Mouse (Mus musculus) cerebellum, adult (tissue): ENCODE measurements at regions not wholly inside any gene's neighbourhood (a gene's known extent, or its start where the extent isn't known, plus 50 kb on each side); places are given as distances from the start of the nearest gene placed in this dataset.

Source experiments
- ATAC-seq: cut with Nextera tagmentation; 2 replicates; pipeline ENCODE4 v1.9.2; 2017; ENCODE audit warnings: mild to moderate bottlenecking, moderate library complexity, mixed read lengths; ENCODE audit not compliant: insufficient number of reproducible peaks, low FRiP score, low TSS enrichment

DNA sequence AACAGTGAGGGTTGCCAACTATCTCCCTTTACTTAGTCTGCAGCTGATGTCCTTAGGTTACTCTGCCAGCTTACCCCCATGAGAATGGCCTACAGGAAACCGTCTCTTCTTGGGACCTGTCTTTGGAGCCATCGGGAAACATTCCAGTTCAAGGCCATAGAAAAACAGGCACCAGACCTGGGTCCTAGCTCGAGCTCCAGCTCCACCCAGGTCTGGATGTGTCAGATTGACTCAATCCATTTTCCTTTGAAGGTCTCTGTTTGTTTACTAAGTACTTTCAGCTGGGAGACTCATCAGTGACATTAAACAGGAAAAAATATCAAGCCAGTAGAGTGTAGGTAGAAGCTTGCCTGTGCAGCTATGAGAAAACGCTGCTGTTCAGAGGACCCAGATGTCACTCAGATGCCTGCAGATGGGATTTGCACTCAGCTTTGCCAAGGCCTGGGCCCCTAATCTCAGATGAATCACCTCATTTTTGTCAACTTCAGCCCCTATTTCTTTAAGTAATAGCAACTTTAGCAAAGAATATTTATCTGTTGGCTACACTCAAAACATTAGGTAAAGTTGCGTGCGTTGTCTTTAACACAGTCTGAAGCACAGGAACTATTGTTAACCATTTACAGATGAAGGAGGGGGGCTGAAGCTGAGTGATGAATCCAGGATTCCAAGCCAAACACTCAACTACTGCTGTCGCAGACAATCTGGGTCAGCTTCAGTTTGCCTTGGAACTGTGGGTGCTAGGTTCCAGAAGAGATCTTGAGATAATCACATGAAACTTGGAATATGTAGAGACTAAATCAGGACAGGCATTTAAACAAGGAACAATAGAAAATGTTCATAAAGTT, 359.0 kb upstream of the Tnp1 start:
- no peak for ATAC-seq

DNA sequence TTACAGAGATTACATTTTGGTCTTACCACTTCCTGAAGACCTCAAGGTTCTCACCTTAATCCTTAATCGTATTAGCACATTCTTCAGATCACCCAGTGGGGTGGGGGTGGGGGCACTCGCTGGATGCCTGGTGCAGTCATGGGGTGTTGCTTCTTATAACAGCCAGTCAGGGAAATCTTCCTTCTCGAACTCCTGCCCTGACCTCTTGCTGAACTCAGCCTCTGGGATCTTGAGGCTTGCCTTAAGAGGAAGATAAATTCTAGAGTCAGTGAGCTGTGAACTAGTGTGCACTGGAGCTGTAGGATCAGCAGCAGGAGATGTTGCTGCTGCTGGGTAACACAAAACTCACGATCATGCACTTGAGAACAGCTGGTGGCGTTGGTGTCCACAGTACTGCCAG, 352.5 kb upstream of the Tnp1 start:
- ATAC-seq: no peak

- no peak for ATAC-seq
These were observed 350.1 kb upstream of the Tnp1 start for GRCm38 (mm10) chr1:73365842-73366241.

DNA sequence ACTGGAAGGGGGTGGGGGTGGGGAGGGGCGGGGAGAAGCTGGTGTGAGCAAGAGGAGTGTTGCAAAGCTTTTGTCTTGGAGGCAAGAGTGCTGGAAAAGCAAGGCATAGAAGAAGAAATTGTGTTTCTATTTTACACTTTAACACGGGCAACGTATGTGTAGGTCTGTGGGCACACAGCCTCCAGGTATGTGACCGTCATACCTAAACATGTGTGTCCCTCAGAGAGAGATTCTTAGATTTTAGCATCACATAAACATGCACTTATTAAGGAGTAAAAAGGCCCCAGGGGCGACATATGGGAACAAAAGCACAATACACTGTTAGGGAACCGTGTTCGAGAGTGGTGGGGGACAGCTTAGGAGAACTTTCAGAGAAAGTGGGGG, 348.6 kb upstream of the Tnp1 start:
- no peak for ATAC-seq

- no peak for ATAC-seq
These were observed 348.0 kb upstream of the Tnp1 start for GRCm38 (mm10) chr1:73363549-73364299.

DNA sequence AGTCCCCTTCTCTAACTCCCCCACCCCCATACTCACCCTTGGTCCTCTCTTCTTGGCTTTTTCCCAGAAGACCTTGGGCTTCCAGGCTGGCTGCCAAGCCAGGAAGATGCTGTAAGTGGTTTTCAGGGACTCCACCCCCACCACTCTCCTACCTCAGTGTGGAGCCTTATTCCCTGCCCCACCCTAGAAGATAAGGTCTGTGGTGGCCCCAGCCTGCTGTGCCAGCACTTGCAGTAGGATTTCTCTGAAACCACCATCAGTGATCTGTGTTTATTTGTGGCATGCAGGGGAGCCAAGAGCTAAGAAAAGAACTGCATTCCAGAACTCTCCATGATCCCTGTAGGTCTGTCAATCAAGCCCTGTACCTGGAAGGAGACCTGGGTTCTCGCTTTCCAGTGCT, 346.4 kb upstream of the Tnp1 start:
- ATAC-seq: no peak

GRCm38 (mm10) chr1:73361300-73361699, 345.6 kb upstream of the Tnp1 start:
- ATAC-seq: no peak

DNA sequence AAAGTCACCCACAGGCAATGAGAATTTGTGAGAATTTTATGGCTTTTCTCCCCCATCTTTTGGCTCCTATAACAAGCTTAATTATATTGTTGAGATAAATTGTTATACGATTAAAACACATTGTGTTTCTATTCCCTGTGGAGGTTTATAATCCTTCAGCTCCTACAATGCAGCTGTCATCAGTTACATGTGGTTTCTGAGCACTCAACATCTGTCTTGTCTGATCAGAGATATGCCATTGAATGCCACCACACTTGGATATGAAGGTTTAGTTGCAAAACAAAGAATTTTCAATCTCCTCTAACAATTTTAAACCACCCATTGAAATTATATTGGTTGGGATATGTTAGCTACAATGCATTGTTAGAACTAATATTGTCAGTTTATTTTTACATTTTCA, 338.7 kb upstream of the Tnp1 start:
- ATAC-seq: no peak

GRCm38 (mm10) chr1:73348476-73348875, 332.8 kb upstream of the Tnp1 start:
- no peak for ATAC-seq

DNA sequence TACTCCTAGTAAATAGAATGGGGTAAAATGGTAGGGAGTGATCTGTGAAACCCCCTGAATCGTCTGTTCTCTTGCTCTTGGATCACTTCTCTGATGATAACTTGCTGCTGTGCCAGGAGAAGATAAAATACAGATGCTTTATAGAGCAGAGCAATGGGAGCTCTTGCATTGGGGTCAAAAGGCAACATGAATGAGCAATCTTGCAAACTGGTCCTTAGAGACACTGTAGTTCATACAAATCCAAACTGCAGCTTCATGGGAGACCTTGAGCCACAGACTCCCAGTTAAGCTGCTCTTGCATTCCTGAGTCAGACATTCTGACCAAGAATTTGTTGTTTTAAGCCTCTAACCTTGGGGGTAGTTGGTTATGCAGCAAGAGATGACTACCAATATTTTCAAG, 328.9 kb upstream of the Tnp1 start:
- ATAC-seq: no peak

GRCm38 (mm10) chr1:73341911-73342310, 326.2 kb upstream of the Tnp1 start:
- no peak for ATAC-seq

DNA sequence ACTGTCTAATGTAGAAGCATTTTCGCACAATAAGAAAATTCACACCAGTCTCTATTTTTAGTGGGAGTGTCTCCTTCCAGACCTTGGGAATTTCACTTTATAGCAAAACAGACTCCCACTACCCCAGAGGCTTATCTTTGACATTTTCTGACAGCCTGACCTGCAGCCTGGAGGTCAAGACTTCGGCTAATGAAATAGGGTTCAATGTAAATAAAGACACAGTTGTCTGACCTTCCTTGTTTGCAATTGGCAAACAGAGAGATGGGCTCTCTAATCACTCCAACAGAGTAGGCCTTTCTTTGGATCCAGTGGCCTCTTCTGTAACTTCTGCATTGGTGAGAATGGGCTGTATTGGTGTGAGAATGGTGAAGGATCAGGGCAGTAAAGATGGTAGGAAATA, 321.7 kb upstream of the Tnp1 start:
- no peak for ATAC-seq

DNA sequence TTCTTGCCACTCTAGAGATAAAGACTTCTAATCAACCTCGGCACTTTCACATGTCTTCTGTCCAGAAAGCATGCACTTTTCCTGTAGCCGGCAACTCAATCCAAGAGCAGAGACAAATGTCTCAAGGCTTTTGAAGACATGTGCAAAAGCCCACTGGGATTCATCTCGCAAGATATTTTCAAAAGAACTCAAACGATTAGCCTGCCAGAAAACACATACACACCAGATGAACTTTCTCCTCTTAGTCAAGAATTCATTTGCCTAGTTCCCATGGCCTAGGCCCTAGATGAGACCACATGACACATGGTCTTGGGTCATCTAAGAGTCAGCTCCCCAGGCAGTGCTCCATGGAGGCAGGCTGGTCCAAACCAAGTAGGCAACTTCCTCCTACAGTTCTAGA, 293.8 kb upstream of the Tnp1 start:
- no peak for ATAC-seq

- no peak for ATAC-seq
These were observed 292.7 kb upstream of the Tnp1 start for GRCm38 (mm10) chr1:73308420-73308819.

DNA sequence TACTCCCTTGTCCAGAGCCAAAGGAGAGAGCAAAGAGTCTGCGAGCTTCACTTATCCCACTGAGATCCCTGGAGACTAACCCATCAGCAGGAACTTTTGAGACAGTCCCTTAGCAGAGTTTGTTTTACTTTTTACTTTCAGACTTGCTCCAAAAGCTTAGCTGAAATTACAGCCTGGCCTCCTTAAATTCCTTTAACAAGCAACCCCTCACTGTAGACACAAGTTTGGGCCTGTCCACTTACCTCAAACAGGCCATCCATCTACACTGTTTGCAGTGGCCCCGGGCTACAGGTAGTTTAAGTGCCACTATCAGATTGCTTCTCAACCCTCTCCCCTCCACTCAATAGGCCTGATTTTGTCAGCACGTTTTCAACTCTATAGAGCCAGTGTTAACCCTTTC, 291.5 kb upstream of the Tnp1 start:
- ATAC-seq: no peak

GRCm38 (mm10) chr1:73299978-73300688, 284.4 kb upstream of the Tnp1 start:
- ATAC-seq: no peak

GRCm38 (mm10) chr1:73285342-73285741, 269.6 kb upstream of the Tnp1 start:
- ATAC-seq: no peak

- no peak for ATAC-seq
These were observed 258.8 kb upstream of the Tnp1 start for GRCm38 (mm10) chr1:73274480-73274879.

DNA sequence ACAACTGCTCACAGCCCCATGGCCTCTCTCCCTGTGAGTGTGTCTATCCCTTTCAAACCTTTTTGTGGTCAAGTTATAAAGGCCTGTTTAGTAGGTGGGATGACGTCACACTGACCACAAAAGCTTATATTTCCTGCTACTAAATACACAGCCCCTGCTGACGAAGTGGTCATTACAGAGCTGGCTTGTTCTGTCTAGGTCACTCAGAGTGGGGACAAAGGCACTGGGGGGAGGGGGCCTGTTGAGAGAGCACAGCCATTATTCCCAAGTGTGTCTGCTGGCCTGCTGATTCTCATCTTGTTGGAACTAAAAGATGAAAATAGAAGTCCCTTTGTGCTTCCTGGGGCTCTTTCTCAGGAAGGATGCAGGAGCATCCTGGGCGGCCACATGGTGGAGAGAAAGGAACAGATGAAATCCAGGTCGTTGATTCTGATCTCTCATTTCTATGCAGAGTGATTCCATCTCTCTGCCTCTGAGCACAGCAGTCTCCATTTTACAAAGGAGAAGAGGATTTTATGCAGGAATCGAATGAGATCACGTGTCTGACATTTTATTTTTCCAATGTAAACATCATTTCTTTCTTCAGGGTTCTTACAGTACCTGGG, 255.2 kb upstream of the Tnp1 start:
- ATAC-seq: no peak

DNA sequence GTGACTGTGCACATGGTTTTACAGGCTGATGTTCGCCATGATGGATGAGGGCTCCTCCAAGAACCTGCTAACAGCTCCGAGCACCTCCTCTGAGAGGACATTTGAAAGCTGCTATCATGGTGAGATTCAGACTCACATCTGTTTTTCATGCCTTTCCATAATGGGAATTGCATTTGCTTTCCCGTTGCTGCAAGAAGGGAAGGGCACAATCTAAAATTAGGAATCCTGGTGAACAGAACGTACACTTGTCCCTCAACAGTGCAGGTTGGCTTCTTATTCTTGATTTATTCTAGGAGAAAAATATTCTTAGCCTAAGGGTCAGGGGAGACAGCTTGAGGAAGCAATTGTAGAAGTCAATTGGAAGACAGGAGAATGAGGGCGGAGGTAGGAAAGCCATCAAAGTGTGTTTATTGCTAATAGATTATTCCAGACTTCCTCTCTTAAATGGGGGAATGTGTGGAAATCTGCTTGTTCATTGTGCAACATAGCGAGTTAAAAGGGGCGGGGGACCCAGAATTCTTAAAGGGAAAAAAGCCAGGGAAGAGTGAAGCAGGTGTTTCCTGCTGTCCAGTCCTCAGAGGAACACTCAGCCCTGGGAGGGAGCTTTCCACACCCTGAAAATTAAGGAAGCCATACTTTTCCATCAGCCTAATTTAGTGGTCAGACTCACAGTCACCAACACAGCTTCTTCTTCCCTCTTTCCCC, 253.5 kb upstream of the Tnp1 start:
- ATAC-seq: no peak
